Mouse (Mus musculus) intestine, embryonic 16.5 days (tissue): ENCODE data around the gene Atg16l2. TPM values are rescaled to one million over a fixed set of nuclear protein-coding genes. Genes with fewer than 3 reads are reported as not detected.

Experiments used
- ATAC-seq: fragments of 200-750 bp; cut with Nextera tagmentation; 2 replicates; pipeline ENCODE4 v1.8.0; 2017; ENCODE audit warnings: moderate TSS enrichment, moderate library complexity
- H3K27ac ChIP-seq: fragments of 300-500 bp; sonication (generic); 2 replicates; pipeline ENCODE4 v1.5.1; 2014; ENCODE audit warnings: mild to moderate bottlenecking, low read length
- H3K27me3 ChIP-seq: fragments of 300-500 bp; sonication (generic); replicated peaks from 2 replicates; pipeline ENCODE4 v1.6.1; 2014; ENCODE audit warnings: low read length, control low read depth, mixed read lengths; ENCODE audit not compliant: control insufficient read depth, insufficient read depth
- H3K36me3 ChIP-seq: fragments of 300-500 bp; sonication (generic); 2 replicates; pipeline ENCODE4 v1.6.1; 2014; ENCODE audit warnings: low read length, control low read depth; ENCODE audit not compliant: control insufficient read depth, insufficient read depth
- H3K4me1 ChIP-seq: fragments of 300-500 bp; sonication (generic); 2 replicates; pipeline ENCODE4 v1.6.1; 2014; ENCODE audit warnings: low read length, control low read depth, mixed read lengths; ENCODE audit not compliant: control insufficient read depth, insufficient read depth
- H3K4me2 ChIP-seq: fragments of 300-500 bp; sonication (generic); 2 replicates; pipeline ENCODE4 v1.6.1; 2014; ENCODE audit warnings: low read depth, low read length, control low read depth
- H3K4me3 ChIP-seq: fragments of 300-500 bp; sonication (generic); 2 replicates; pipeline ENCODE4 v1.5.1; 2014; ENCODE audit warnings: mild to moderate bottlenecking, low read length
- H3K9ac ChIP-seq: fragments of 300-500 bp; sonication (generic); 2 replicates; pipeline ENCODE4 v1.6.1; 2014; ENCODE audit warnings: low read depth, low read length
- H3K9me3 ChIP-seq: fragments of 300-500 bp; sonication (generic); 2 replicates; pipeline ENCODE4 v1.6.1; 2016; ENCODE audit warnings: low read length, control low read depth; ENCODE audit not compliant: control insufficient read depth
- WGBS: fragments of 180-500 bp; shearing (Covaris S2); extraction: QIAGEN DNeasy Blood & Tissue Kit; methylation state at CpG from one replicate; pipeline ENCODE4 v1.1.7; 2014; 5-methylcytosine and 5-hydroxymethylcytosine counted together
- polyA plus RNA-seq: library from polyadenylated mRNA; unstranded; fragments of >200 nt; fragmentation: Nextera tagmentation; extraction: Ambion mirVana; gene quantifications from 2 replicates; pipeline ENCODE4 v1.2.1, GENCODE M21; 2015

The Atg16l2 gene
- polyA plus RNA-seq, 1 experiment from 2014 or later = 17.3 TPM

- Histone ChIP-seq H3K27me3 (no peaks in the 10 kb centered on the region), H3K4me1 (peaks cover 28% of the 10 kb centered on the region), H3K4me3 (no peak overlapping the region), H3K9me3 (no peaks in the 10 kb centered on the region), H3K4me2 (no peak overlapping the region), H3K9ac (no peak overlapping the region), H3K36me3 (no peaks in the 10 kb centered on the region), H3K27ac (no peak overlapping the region)
- ATAC-seq = no peak
Measured at GRCm38 (mm10) chr7:101315699-101316098, 13.6 kb upstream of the Atg16l2 start.

- H3K9ac ChIP-seq = no peak overlapping the region
- no peak overlapping the region for H3K27ac ChIP-seq
- H3K4me3 ChIP-seq = no peak overlapping the region
- H3K9me3 ChIP-seq = no peaks in the 10 kb centered on the region
- H3K27me3 ChIP-seq = no peaks in the 10 kb centered on the region
- ATAC-seq = no peak
- WGBS = 69% methylated on average over 5 of the region's 5 CpGs
- H3K36me3 ChIP-seq = no peaks in the 10 kb centered on the region
- H3K4me2 ChIP-seq = no peak overlapping the region
- peaks cover 19% of the 10 kb centered on the region for H3K4me1 ChIP-seq
Measured at GRCm38 (mm10) chr7:101314396-101314795, 12.3 kb upstream of the Atg16l2 start.

GRCm38 (mm10) chr7:101313033-101313432 lies 11.0 kb upstream of the Atg16l2 start:
- H3K9ac ChIP-seq = no peak overlapping the region
- no peaks in the 10 kb centered on the region for H3K36me3 ChIP-seq
- H3K4me1 ChIP-seq = peaks cover 16% of the 10 kb centered on the region
- 50% methylated on average over 3 of the region's 3 CpGs for WGBS
- no peak overlapping the region for H3K4me2 ChIP-seq
- H3K27me3 ChIP-seq = no peaks in the 10 kb centered on the region
- no peak overlapping the region for H3K27ac ChIP-seq
- no peak for ATAC-seq
- H3K4me3 ChIP-seq = no peak overlapping the region
- H3K9me3 ChIP-seq = no peaks in the 10 kb centered on the region

DNA sequence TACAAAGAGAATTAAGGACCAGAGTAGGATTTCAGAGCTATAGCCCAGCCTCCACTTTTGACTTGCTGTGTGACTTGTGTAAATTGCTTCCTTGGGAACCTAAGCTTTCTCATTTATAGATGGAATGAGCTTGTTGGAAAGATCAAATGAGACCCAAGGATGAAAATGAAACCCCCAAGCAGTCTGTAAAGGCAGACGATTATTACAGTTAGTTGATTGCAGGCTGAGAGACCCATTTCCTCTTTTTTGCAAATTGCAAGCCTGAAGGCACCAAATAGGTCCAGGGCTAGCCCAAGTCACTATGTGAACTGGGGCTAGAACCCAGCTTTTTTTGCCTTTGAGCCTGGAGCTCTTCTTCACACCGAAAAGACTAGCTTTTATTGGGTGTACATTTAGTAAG lies 9.0 kb upstream of the Atg16l2 start:
- WGBS = 28% methylated on average over 2 of the region's 2 CpGs
- no peak for ATAC-seq
- peak overlapping the region; percentile 84; the same call in 1 of the 2 replicates for H3K9ac ChIP-seq

DNA sequence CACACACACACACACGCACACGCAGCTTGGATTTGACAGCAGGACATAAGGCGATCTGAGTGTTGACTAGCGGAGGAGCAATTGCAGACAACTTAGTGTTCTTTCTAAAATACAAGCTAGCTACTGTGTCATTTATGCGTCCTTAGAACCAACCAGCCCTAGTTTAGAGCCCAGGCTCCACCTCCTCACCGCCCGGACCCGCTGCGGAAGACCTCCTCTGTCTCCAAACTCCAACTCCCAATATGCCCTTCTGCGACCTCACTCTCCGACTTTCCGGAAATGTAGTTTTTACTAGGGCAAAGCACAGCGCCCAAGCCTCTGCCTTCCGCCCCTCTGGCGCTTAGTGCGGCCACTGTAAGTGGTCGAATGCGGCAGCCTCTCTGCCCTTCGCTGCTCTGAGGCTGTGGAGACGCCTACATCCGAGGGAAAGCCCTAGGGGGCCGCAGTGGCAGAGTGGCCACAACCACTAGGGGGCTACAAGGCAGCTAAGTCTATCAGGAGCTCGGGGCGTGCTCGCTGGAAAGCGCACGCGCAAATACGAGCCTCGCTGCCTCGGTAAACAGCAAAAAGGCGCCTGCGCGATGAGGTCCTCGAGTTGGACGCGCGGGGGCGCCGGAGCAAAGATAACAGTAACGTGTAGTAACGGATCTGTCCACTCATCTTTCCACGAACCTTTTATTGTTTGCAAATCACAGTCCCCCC lies 8.4 kb upstream of the Atg16l2 start:
- Histone ChIP-seq H3K4me3 (peak overlapping the region; percentile 69), H3K4me2 (peak overlapping the region; percentile 47), H3K4me1 (peaks cover under 1% of the 10 kb centered on the region; the same call in 1 of the 2 replicates), H3K36me3 (no peaks in the 10 kb centered on the region), H3K9ac (peak overlapping the region; percentile 84), H3K27ac (peak overlapping the region; percentile 98), H3K27me3 (no peaks in the 10 kb centered on the region), H3K9me3 (no peaks in the 10 kb centered on the region)
- WGBS = 1% methylated on average over 43 of the region's 43 CpGs
- peak; percentile 96 for ATAC-seq

More for the DNA sequence above, 9.0 kb upstream of the Atg16l2 start:
- Histone ChIP-seq H3K27ac (no peak overlapping the region), H3K36me3 (no peaks in the 10 kb centered on the region), H3K4me2 (peak overlapping the region; percentile 47), H3K9me3 (no peaks in the 10 kb centered on the region), H3K4me3 (0 out of 2 replicates have a peak overlapping the region, but pooled peaks have one; percentile 69), H3K4me1 (peaks cover 6% of the 10 kb centered on the region), H3K27me3 (no peaks in the 10 kb centered on the region)

DNA sequence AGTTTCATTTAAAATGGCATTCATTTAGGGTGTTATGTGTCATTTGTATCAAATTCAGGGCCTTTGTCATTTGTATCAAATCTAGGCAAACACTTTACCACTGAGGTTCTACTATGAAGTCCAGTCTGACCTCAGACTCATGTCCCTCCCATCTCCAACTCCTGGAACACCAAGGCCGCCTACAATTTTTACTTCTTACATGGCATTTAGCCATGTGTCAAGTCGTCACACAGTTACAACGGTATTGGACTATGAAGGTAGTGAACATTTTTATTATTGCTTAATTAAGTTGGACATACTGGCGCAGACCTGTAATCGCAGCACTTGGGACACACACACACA lies 7.9 kb upstream of the Atg16l2 start:
- WGBS = 41% methylated on average over 5 of the region's 5 CpGs
- no peaks in the 10 kb centered on the region for H3K9me3 ChIP-seq
- peak overlapping the region; percentile 84; the same call in 1 of the 2 replicates for H3K9ac ChIP-seq
- no peak for ATAC-seq
- H3K27me3 ChIP-seq = no peaks in the 10 kb centered on the region
- H3K36me3 ChIP-seq = no peaks in the 10 kb centered on the region
- peak overlapping the region; percentile 98; the same call in 1 of the 2 replicates for H3K27ac ChIP-seq
- peak overlapping the region; percentile 69 for H3K4me3 ChIP-seq
- peak overlapping the region; percentile 47 for H3K4me2 ChIP-seq
- no peaks in the 10 kb centered on the region for H3K4me1 ChIP-seq

- WGBS = 39% methylated on average over 2 of the region's 2 CpGs
- Histone ChIP-seq H3K27me3 (no peaks in the 10 kb centered on the region), H3K4me3 (no peak overlapping the region), H3K9me3 (no peaks in the 10 kb centered on the region), H3K36me3 (no peaks in the 10 kb centered on the region), H3K27ac (no peak overlapping the region), H3K9ac (no peak overlapping the region), H3K4me1 (peaks cover 6% of the 10 kb centered on the region), H3K4me2 (no peak overlapping the region)
- no peak for ATAC-seq
Measured at GRCm38 (mm10) chr7:101306841-101307240, 4.8 kb upstream of the Atg16l2 start.

DNA sequence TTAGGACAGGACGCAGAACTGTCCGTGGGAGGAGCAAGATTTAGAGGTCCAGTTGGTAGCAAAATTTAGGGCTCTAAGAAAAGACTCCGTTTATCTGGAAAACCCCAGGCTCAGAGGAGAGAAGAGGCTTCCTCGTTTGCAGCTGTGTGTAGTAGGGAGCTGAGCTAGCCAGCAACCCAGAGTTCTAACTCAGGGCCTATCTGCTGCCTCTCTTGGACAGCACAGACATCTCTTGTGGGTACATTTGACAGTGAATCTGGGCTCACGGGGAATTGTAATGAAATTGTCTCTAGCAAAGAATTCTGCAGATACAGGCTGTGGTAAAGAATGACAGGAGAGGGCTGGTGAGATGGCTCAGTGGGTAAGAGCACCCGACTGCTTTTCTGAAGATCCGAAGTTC lies 640 bp upstream of the Atg16l2 start:
- peak overlapping the region; percentile 75 for H3K4me2 ChIP-seq
- WGBS = 29% methylated on average over 7 of the region's 7 CpGs
- H3K4me3 ChIP-seq = peak overlapping the region; percentile 77
- peaks cover 18% of the 10 kb centered on the region for H3K4me1 ChIP-seq
- no peaks in the 10 kb centered on the region for H3K27me3 ChIP-seq
- no peaks in the 10 kb centered on the region for H3K9me3 ChIP-seq
- ATAC-seq = no peak
- H3K36me3 ChIP-seq = no peaks in the 10 kb centered on the region
- peak overlapping the region; percentile 43 for H3K27ac ChIP-seq
- H3K9ac ChIP-seq = peak overlapping the region; percentile 79; the same call in 1 of the 2 replicates

- Histone ChIP-seq H3K27ac (peak overlapping the region; percentile 55), H3K4me3 (peak overlapping the region; percentile 77), H3K27me3 (no peaks in the 10 kb centered on the region), H3K9ac (peak overlapping the region; percentile 79), H3K4me2 (peak overlapping the region; percentile 75), H3K36me3 (no peaks in the 10 kb centered on the region), H3K9me3 (no peaks in the 10 kb centered on the region), H3K4me1 (peaks cover 28% of the 10 kb centered on the region)
- peak; percentile 44 for ATAC-seq
- under 1% methylated on average over 30 of the region's 30 CpGs for WGBS
Measured at GRCm38 (mm10) chr7:101301361-101301880, 630 bp downstream of the Atg16l2 start.
